Mouse (Mus musculus) T-helper 2 cell (primary cell): ENCODE results near the gene Tap2.

Experiments used
- in situ Hi-C: fragments of 300-600 bp; cut with MboI, MseI; formaldehyde crosslinking; loops from one replicate; pipeline ENCODE4 v1.15.1; 2025; ENCODE audit warnings: high pct_unique_total_duplicates

The Tap2 gene

DNA sequence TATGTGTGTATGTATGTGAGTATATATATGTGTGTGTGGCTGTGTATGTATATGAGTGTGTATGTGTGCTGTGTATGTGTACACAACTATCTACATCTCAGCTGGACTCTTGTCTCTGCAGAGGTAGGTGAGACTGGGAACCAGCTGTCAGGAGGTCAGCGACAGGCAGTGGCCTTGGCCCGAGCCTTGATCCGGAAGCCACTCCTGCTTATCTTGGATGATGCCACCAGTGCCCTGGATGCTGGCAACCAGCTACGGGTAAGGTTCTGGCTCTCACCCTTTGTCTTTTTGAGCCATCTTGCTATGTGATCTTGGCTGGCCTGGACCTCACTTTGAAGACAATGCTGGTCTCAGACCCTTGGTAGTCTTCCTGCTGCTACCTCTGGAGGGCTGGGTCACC, 8.6 kb upstream of the Tap2 start:
- in situ Hi-C loops = loop anchor here (10.0 kb wide), 2 partner anchors 240 to 510 kb away; partner anchors contain the start of genes B3galt4, Hnrnpm, Rps18 and Vps52

DNA sequence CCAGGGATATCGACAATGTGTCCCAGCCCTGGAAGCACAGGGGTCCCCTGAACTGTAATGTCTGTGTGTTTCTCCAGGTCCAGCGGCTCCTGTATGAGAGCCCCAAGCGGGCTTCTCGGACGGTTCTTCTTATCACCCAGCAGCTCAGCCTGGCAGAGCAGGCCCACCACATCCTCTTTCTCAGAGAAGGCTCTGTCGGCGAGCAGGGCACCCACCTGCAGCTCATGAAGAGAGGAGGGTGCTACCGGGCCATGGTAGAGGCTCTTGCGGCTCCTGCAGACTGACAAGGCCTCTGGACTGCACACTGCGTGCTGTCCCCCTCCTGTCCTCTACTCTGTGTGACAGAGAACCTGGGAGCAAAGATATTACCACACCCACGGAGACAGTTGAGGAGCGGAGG, 6.8 kb upstream of the Tap2 start:
- in situ Hi-C loops = loop anchor here (10.0 kb wide), 2 partner anchors 242 to 512 kb away; partner anchors contain the start of genes B3galt4, Hnrnpm, Rps18 and Vps52

DNA sequence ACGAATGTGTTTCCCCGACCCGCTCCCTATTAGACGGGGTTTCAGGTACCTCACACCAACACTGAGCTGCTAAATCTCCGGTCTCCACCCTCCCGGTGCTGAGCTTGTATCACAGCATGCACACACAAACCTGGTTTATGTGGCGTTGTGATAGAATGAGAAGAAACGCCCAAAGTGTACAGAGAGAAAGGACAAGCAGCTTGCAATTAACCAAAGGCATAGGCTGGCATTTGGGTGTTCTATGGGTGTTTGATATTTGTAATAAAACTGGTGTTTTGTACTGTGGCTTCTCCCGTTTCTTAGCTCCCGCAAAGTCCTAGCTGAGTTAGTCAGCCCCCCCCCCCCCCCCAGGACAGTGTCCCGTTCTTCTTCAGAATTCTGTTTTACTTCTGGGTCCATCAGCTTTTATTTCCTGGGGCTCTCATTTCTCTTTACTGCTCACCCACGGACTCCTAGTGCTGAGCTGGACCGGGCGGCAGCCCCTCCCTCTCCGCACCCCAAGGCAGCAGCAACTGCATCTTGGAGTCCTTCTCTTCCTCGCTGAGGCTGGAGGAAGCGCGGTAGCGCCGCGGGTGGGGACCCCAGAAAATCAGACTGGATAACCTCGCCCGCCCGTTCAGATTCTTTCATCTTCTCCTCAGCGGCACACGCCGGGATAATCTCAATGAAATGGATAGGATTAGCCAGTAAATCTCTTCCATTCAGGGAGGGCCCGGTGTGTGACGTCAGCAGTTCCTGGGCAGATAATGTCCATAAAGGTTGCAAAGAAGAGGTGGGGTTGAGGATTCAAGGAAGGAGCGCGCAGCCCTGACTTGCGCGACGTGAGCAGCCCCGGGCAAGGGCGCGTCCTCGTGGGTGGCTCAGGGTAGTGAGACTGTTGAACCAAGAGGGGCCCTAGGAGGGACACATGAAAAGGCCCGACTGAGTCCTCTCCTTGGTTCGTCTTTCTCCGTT, 6.1 kb upstream of the Tap2 start, which contains the start of gene Psmb8:
Gene Psmb8, plus strand, starts transcription at position 781 of the 954 bp plus-strand sequence.
- in situ Hi-C loops = loop anchor here (10.0 kb wide), 2 partner anchors 242 to 512 kb away; partner anchors contain the start of genes B3galt4, Hnrnpm, Rps18 and Vps52

DNA sequence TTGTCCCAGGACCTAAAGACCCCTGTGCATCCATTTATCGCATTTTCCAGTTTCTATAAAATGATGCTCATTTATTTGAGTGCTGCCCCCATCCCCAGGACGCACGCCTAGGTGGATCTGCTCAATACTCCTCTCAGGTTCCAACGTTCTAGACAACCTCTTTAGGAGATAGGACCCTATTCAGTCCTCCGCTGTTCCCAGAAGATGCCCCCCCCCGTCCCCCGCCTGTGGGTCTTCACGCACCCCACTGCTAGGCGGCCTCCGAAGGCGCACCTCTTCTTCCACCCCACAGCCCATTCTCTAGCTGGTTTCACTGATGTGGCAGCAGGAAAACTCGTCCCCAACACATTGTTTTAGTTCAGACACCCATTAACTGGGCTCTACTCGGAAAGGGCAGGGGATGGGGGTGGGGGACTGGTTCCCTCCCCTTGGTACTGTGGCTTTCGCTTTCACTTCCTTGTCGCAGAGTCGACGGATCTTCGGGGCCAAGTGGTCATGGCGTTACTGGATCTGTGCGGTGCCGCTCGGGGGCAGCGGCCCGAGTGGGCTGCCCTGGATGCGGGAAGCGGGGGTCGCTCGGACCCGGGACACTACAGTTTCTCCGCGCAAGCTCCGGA, 5.3 kb upstream of the Tap2 start:
- in situ Hi-C loops = loop anchor here (10.0 kb wide), 2 partner anchors 243 to 513 kb away; partner anchors contain the start of genes B3galt4, Hnrnpm, Rps18 and Vps52

GRCm38 (mm10) chr17:34198521-34198912, 4.8 kb upstream of the Tap2 start:
- in situ Hi-C loops = loop anchor here (10.0 kb wide), 2 partner anchors 244 to 514 kb away; partner anchors contain the start of genes B3galt4, Hnrnpm, Rps18 and Vps52

DNA sequence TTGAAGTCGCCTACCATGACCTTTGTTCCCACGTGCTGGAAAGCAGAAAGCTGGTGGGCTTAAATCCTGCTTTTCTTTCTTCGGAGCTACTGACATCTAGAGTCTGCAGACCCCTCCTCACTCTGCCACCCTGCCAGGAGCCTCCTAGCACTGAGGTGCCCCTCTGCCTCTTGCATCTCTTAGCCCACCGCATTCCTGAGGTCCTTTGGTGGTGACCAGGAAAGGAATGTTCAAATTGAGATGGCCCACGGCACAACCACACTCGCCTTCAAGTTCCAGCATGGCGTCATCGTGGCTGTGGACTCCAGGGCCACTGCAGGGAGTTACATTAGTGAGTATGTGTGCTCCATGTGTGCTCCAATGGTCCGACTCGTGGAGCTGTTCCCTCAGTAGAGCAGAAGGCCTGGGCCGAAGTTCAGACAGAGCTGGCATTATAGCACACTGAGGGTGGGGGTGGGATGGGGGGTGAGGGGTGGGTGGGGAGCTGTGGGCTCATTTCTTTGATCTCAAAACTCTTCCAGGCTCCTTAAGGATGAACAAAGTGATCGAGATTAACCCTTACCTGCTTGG, 4.2 kb upstream of the Tap2 start:
- in situ Hi-C loops = loop anchor here (10.0 kb wide), 2 partner anchors 244 to 514 kb away; partner anchors contain the start of genes B3galt4, Hnrnpm, Rps18 and Vps52

- in situ Hi-C loops = no loop called here
Observed at GRCm38 (mm10) chr17:34200047-34200446, 3.3 kb upstream of the Tap2 start.

GRCm38 (mm10) chr17:34200772-34201505, 2.4 kb upstream of the Tap2 start:
- in situ Hi-C loops = no loop called here

- in situ Hi-C loops = no loop called here
Observed at GRCm38 (mm10) chr17:34201506-34202055, 1.7 kb upstream of the Tap2 start.

GRCm38 (mm10) chr17:34202760-34203442, 426 bp upstream of the Tap2 start:
- in situ Hi-C loops = no loop called here

- in situ Hi-C loops = no loop called here
Observed at GRCm38 (mm10) chr17:34204303-34205010, 1.1 kb downstream of the Tap2 start.

GRCm38 (mm10) chr17:34205021-34205745, 1.9 kb downstream of the Tap2 start:
- in situ Hi-C loops = no loop called here

DNA sequence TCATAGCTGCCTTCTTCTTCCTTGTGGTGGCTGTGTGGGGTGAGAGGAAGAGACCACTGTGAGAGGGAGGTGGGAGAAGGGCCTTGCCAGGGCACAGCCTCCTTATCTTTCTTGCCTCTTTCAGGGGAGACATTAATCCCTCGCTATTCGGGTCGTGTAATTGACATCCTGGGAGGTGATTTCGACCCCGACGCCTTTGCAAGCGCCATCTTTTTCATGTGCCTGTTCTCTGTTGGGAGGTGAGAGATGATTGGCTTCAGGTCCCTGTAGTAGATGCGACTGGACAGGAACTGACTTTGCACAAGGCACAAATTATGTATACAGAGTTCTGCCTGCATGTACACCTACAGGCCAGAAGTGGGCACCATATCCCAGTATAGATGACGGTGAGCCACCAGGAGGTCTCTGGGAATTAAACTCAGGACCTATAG, 2.4 kb downstream of the Tap2 start:
- in situ Hi-C loops = no loop called here

- in situ Hi-C loops = no loop called here
Observed at GRCm38 (mm10) chr17:34206731-34207130, 3.4 kb downstream of the Tap2 start.

- in situ Hi-C loops = no loop called here
Observed at GRCm38 (mm10) chr17:34207456-34207855, 4.1 kb downstream of the Tap2 start.

GRCm38 (mm10) chr17:34207866-34208265, 4.5 kb downstream of the Tap2 start:
- in situ Hi-C loops = no loop called here

GRCm38 (mm10) chr17:34208421-34208820, 5.1 kb downstream of the Tap2 start:
- in situ Hi-C loops = no loop called here

DNA sequence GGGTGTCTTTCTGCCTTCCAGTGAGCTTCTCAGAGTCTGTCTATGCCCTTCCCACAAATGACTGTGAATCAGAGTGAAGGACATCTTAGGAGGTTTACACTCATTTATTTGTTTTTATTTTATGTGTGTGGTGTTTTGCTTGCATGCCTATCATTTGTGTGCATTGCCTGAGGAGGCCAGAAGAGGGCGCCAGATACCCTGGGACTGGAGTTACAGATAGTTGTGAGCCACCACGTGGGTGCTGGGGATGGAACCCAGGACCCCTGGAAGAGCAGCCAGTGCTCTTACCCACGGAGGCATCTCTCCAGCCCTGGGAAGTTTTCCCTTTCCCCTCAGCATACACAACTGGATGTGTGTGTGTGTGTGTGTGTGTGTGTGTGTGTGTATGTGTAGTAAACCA, 6.4 kb downstream of the Tap2 start:
- in situ Hi-C loops = loop anchor here (5.0 kb wide), 1 partner anchor 38 kb away; no protein-coding TSS in a partner anchor

- in situ Hi-C loops = loop anchor here (5.0 kb wide), 1 partner anchor 37 kb away; no protein-coding TSS in a partner anchor
Observed at GRCm38 (mm10) chr17:34210599-34210998, 7.3 kb downstream of the Tap2 start.
